Mouse (Mus musculus) intestine, embryonic 15.5 days (tissue): ENCODE data around the gene Ddx19a. TPM values are rescaled to one million over a fixed set of nuclear protein-coding genes. Genes with fewer than 3 reads are reported as not detected.
"Not testable (repeated sequence)": the region's sequence is repeated elsewhere in the genome, so short reads cannot be mapped to it uniquely, and the experiment has no call there.

Experiments
- ATAC-seq: fragments of 200-750 bp; cut with Nextera tagmentation; 2 replicates; pipeline ENCODE4 v1.8.0; 2017; ENCODE audit warnings: moderate TSS enrichment, moderate library complexity
- H3K27ac ChIP-seq: fragments of 300-500 bp; sonication (generic); 2 replicates; pipeline ENCODE4 v1.5.1; 2015; ENCODE audit warnings: mild to moderate bottlenecking, inconsistent platforms
- H3K27me3 ChIP-seq: fragments of 300-500 bp; sonication (generic); replicated peaks from 2 replicates; pipeline ENCODE4 v1.6.1; 2015; ENCODE audit warnings: inconsistent platforms
- H3K36me3 ChIP-seq: fragments of 300-500 bp; sonication (generic); 2 replicates; pipeline ENCODE4 v1.6.1; 2015; ENCODE audit warnings: inconsistent platforms
- H3K4me1 ChIP-seq: fragments of 300-500 bp; sonication (generic); replicated peaks from 2 replicates; pipeline ENCODE4 v1.6.1; 2015; ENCODE audit warnings: inconsistent platforms
- H3K4me2 ChIP-seq: fragments of 300-500 bp; sonication (generic); replicated peaks from 2 replicates; pipeline ENCODE4 v1.6.1; 2015; ENCODE audit warnings: mild to moderate bottlenecking, inconsistent platforms
- H3K4me3 ChIP-seq: fragments of 300-500 bp; sonication (generic); replicated peaks from 2 replicates; pipeline ENCODE4 v1.5.1; 2015; ENCODE audit warnings: inconsistent platforms
- H3K9ac ChIP-seq: fragments of 300-500 bp; sonication (generic); 2 replicates; pipeline ENCODE4 v1.6.1; 2015; ENCODE audit warnings: inconsistent platforms
- H3K9me3 ChIP-seq: fragments of 300-500 bp; sonication (generic); 2 replicates; pipeline ENCODE4 v1.6.1; 2016; ENCODE audit warnings: inconsistent platforms
- WGBS: fragments of 180-500 bp; shearing (Covaris S2); methylation state at CpG from one replicate; pipeline ENCODE4 v1.1.7; 2015; 5-methylcytosine and 5-hydroxymethylcytosine counted together
- polyA plus RNA-seq: library from polyadenylated mRNA; unstranded; fragments of >200 nt; fragmentation: Nextera tagmentation; extraction: Ambion mirVana; gene quantifications from 2 replicates; pipeline ENCODE4 v1.2.1, GENCODE M21; 2015

Gene Ddx19a
- polyA plus RNA-seq, 1 experiment from 2014 or later, result 15.4 TPM

DNA sequence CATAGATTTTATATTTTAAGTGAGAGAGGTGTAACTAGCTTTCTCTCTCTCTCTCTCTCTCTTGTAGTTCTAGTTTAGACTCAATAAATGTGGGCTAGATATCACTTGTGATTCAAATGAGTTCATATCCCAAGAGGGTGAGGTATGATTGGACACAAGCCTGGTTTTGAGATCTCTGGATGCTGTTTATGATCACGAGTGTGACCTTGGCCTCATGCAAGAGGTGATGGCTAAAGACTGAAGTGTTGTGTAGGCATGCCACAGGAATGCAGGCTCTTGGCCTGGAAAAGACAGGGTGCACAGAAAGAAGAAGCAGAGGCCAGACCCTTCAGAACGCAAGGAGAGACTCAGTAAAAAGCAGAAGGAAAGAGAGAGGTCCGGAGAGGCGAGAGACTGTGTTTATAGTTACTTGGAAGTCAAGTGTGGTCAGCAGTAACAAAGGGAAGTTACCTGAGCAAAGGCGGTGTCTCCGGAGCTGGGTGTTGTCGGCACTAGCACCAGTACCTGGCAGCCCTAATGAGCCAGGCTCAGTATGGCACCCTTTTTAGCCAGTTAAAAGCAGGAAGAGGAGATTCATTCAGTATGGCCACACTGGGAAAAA, 53.2 kb downstream of the Ddx19a start:
- Histone ChIP-seq H3K9me3 (no peaks in the 10 kb centered on the region), H3K4me1 (no peaks in the 10 kb centered on the region), H3K36me3 (no peaks in the 10 kb centered on the region), H3K27ac (no peak overlapping the region), H3K27me3 (no peaks in the 10 kb centered on the region), H3K4me3 (no peak overlapping the region), H3K4me2 (no peak overlapping the region), H3K9ac (no peak overlapping the region)
- 76% methylated on average over 7 of the region's 7 CpGs for WGBS
- no peak for ATAC-seq

DNA sequence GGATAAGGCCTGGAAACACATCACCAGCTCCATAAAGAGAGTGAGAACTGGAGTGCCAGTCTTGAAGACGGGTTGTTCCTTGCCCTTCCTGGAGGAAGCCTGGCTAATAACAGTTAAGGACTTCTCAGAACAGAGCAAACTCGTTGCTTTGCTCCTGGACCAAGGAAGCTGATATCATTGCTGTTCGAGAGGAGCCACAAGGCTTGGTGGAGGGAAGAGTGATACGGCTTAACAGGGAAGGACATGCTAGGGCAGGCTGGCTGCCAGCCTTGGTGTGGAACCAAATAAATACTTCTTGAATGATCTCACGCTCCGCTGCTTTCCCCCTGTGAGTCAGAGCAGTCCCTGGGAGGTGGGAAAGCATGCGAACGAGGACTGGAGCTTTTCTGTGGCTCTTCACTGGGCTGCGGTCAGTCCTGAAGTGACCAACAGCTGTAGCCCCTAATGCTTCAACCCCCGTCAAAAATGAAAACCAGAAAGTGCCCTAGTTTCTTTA, 56.1 kb downstream of the Ddx19a start:
- no peak overlapping the region for H3K4me2 ChIP-seq
- no peaks in the 10 kb centered on the region for H3K27me3 ChIP-seq
- 0 out of 2 replicates have a peak overlapping the region, but pooled peaks have one; percentile 3 for H3K27ac ChIP-seq
- H3K4me3 ChIP-seq, result no peak overlapping the region
- no peaks in the 10 kb centered on the region for H3K4me1 ChIP-seq
- ATAC-seq, result peak; percentile 63; the same call in 1 of the 2 replicates
- WGBS, result 51% methylated on average over 10 of the region's 10 CpGs
- H3K36me3 ChIP-seq, result no peaks in the 10 kb centered on the region
- no peaks in the 10 kb centered on the region for H3K9me3 ChIP-seq
- H3K9ac ChIP-seq, result no peak overlapping the region

DNA sequence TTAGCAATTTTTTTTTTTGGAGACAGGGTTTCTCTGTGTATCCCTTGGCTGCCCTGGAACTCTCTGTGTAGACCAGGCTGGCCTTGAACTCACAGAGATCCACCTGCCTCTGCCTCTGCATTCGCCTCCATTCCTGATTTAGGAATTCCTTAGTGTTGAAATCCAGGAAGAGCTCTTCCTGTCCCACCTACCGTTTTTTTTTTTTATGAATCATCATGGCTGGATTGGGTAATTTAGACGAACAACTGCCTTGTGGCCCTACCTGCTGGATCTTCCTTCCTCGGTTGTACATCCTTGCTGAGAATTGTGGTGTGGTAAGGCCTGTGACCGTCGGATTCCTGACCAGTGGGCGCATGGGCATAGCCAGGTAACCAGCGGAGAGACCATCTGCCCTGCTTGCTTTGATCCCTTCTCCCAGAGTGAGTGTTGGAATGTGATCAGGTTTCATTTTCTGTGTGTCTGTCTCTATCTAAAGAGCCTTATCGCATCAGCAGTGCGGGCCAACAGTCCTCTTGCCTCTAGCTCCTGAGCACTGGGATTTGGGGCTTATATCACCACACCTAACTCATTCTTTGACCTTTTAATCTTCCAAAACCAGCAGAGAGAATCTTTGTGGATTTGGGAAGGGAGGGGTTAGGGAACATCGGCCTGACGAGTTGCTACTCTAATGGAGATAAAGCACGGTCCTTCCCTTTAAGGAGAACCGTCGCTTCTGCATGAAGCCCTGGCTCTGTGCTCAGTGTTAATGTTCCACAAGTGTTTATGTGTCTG, 56.7 kb downstream of the Ddx19a start:
- no peak overlapping the region for H3K4me3 ChIP-seq
- H3K9ac ChIP-seq, result no peak overlapping the region
- H3K4me1 ChIP-seq, result no peaks in the 10 kb centered on the region
- 0 out of 2 replicates have a peak overlapping the region, but pooled peaks have one; percentile 3 for H3K27ac ChIP-seq
- H3K4me2 ChIP-seq, result no peak overlapping the region
- no peak for ATAC-seq
- H3K9me3 ChIP-seq, result no peaks in the 10 kb centered on the region
- H3K27me3 ChIP-seq, result no peaks in the 10 kb centered on the region
- H3K36me3 ChIP-seq, result no peaks in the 10 kb centered on the region
- 80% methylated on average over 15 of the region's 15 CpGs for WGBS

DNA sequence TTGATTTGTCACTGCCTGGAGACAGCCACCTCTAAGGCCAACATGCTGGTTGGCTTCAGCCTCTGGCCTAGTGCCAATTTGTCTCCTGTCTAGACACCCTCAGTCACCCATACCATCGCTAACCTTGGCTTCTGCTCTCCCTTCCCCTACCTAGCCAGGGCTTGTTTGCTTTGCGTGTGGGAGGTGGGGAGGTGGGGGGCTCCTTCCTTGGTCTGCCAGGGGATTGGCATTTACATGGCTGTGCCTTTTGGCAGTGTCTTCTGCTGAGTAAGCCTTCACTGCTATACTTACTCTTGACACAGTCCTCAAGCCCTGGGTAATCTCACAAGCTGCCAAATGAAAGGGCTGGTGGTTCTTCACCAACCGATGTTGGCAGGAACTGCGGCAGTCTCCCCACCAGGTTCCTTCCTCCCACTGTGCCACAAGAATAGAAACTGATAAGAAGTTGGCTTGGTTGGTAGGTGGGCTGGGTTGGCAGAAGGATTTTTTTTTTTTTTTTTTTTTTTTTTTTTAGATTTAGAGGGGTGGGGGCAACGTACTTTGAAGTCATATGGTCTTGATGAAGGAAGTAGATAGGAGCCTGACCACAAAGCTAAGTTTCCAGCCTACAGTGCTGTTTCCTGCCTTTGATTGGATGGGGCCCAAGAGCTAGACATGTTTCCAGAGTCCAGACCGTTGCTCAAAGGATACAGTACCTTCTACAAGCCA, 58.6 kb downstream of the Ddx19a start:
- no peaks in the 10 kb centered on the region for H3K4me1 ChIP-seq
- H3K9ac ChIP-seq, result no peak overlapping the region
- ATAC-seq, result no peak
- no peak overlapping the region for H3K4me3 ChIP-seq
- WGBS, result 64% methylated on average over 6 of the region's 6 CpGs
- no peaks in the 10 kb centered on the region for H3K36me3 ChIP-seq
- no peak overlapping the region for H3K4me2 ChIP-seq
- no peaks in the 10 kb centered on the region for H3K9me3 ChIP-seq
- no peaks in the 10 kb centered on the region for H3K27me3 ChIP-seq
- no peak overlapping the region for H3K27ac ChIP-seq

DNA sequence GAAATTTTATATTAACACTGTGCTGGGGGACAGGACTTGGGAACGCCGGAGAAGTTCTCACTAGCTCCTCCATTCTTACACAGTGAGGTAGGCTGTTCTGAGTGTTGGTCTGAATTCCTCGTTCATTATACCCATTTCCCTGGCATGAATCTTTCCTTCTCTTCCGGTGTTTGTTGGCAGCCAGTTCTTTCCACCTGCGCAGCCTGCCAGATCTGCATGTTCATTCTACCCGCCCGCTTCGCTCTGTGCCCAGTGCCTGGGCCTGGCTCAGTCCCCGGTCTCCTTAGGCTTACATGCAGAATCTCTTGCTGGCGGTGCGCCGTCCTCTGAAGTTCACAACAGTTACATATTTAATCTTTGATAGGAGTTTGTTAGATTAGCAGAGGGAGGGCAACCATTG, 61.4 kb downstream of the Ddx19a start:
- H3K4me2 ChIP-seq, result no peak overlapping the region
- no peaks in the 10 kb centered on the region for H3K36me3 ChIP-seq
- H3K27me3 ChIP-seq, result no peaks in the 10 kb centered on the region
- H3K4me3 ChIP-seq, result no peak overlapping the region
- no peaks in the 10 kb centered on the region for H3K4me1 ChIP-seq
- no peak overlapping the region for H3K27ac ChIP-seq
- no peak for ATAC-seq
- WGBS, result 90% methylated on average over 12 of the region's 12 CpGs
- H3K9me3 ChIP-seq, result no peaks in the 10 kb centered on the region
- no peak overlapping the region for H3K9ac ChIP-seq

DNA sequence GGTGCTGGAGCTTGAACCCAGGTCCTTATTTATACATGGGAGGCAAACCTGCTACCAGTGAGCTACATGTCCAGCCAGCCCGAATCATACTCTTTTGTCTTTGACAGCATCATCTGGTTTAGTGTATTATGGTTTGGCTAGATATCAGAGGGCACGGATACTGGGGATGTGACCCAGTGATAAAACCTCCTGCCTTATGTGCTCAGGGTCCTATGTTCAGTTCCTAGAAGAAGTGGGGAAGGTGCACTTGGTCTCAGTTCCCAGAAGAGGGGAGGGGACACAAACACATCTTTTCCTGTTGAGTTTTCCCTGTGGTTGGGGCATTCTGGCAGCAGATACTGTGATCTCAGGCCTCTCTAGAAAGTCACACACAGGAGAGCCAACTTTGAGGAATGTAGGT, 64.3 kb downstream of the Ddx19a start:
- Histone ChIP-seq H3K36me3 (no peaks in the 10 kb centered on the region), H3K4me2 (no peak overlapping the region), H3K4me1 (no peaks in the 10 kb centered on the region), H3K27me3 (no peaks in the 10 kb centered on the region), H3K4me3 (no peak overlapping the region), H3K9ac (no peak overlapping the region), H3K9me3 (no peaks in the 10 kb centered on the region), H3K27ac (no peak overlapping the region)
- WGBS, result 85% methylated on average over 2 of the region's 2 CpGs
- no peak for ATAC-seq

DNA sequence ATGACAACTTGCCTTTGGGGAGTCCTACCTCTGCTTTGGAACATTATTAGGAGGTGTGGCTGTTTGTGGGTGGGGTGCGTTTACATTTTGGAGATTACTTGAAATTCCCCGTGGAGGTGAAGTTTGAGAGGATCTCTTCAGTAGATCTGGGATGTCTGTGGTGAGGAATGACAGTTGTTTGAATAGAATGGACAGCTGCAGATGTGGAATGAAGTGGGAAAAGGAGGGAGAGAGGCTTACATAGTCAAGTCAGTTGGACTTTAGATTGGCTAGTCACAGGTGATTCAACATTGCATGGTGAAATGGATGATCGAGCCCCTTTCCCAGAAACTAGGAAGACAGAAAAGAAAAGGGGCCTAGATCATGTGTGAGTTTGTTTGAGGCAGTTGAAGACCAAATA, 65.2 kb downstream of the Ddx19a start:
- Histone ChIP-seq H3K4me1 (no peaks in the 10 kb centered on the region), H3K27ac (no peak overlapping the region), H3K4me3 (no peak overlapping the region), H3K27me3 (no peaks in the 10 kb centered on the region), H3K36me3 (no peaks in the 10 kb centered on the region), H3K4me2 (no peak overlapping the region), H3K9me3 (no peaks in the 10 kb centered on the region), H3K9ac (no peak overlapping the region)
- ATAC-seq, result no peak
- WGBS, result 73% methylated on average over 3 of the region's 3 CpGs

DNA sequence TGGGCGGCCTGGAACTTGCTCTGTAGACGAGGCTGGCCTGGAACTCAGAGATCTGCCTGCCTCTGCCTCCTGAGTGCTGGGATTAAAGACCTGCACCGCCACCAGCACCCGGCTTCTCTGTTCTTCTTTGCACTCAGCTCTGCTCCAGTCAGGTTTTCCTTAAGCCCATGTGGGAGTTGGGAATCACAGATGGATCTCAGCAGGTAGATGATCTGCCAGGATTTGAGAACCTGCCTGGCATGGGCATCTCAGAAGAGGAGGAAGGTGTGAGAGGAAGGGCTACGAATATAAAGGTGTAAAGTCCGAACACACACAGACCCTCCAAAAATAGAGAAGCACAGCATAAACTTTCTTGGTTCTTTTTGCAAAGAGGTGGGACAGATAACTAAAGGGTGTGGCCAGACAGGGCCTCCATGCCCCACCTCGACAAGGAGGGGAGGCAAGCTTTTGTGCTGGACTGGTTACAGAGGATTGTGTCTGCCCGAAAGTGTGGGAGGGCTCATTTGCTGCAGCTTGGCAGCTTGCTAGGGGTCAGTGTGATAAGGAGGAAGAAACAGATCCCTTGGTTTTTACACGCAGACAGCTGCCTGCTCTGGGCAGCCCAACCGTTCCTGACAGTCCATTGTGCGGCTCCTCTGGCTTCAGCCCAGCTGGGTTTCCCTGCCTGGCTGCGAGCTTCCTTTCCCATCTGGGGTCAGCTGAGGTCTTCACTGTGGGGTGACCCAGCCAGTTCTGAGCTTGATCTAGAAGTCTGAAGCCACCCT, 66.2 kb downstream of the Ddx19a start:
- Histone ChIP-seq H3K4me3 (no peak overlapping the region), H3K27me3 (no peaks in the 10 kb centered on the region), H3K27ac (no peak overlapping the region), H3K9me3 (no peaks in the 10 kb centered on the region), H3K4me1 (0 out of 2 replicates have a peak, but pooled peaks cover 3% of the 10 kb centered on the region), H3K9ac (no peak overlapping the region), H3K4me2 (no peak overlapping the region), H3K36me3 (no peaks in the 10 kb centered on the region)
- 61% methylated on average over 12 of the region's 12 CpGs for WGBS
- peak; percentile 50; the same call in 1 of the 2 replicates for ATAC-seq

DNA sequence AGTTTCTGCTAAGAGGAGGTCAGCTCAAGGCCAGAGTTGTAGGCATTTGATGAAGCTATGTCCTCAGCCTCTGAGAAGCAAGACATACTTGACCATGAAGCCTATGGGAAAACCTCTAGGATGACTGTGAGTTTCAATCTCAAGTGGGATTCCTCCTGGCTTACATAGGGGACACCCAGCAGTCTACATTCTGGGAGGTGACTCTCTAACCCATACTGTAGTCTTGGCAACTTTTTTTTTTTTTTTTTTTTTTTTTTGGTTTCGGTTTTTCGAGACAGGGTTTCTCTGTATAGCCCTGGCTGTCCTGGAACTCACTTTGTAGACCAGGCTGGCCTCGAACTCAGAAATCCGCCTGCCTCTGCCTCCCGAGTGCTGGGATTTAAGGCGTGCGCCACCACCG, 67.9 kb downstream of the Ddx19a start:
- ATAC-seq, H3K9ac ChIP-seq, H3K27ac ChIP-seq, H3K36me3 ChIP-seq, H3K4me3 ChIP-seq, H3K4me2 ChIP-seq, H3K9me3 ChIP-seq, H3K4me1 ChIP-seq, H3K27me3 ChIP-seq: not testable (repeated sequence)
- 94% methylated on average over 8 of the region's 8 CpGs for WGBS

DNA sequence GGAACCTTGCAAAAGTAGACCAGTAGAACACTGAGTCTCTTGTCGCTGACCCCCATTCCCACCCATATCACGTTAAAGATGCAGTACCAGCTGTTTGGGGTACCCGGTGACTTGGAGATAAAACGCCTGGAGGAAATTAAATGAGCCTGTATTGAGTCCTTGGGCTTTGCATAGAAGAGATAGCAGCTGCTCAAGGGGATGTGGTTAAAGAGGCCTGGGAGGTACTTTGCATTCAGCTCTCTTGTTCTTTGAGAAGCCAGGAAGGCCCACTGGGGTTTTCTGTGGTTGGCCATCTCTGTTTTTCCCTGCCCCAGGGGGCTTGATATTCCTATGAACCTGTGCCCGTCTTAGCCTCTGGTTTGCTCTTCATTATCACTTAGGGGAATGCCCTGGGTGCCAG, 68.5 kb downstream of the Ddx19a start:
- Histone ChIP-seq H3K9ac (no peak overlapping the region), H3K4me3 (no peak overlapping the region), H3K9me3 (no peaks in the 10 kb centered on the region), H3K27me3 (no peaks in the 10 kb centered on the region), H3K4me1 (0 out of 2 replicates have a peak, but pooled peaks cover 3% of the 10 kb centered on the region), H3K36me3 (no peaks in the 10 kb centered on the region), H3K4me2 (no peak overlapping the region), H3K27ac (no peak overlapping the region)
- ATAC-seq, result peak; percentile 47; the same call in 1 of the 2 replicates
- 66% methylated on average over 5 of the region's 5 CpGs for WGBS

DNA sequence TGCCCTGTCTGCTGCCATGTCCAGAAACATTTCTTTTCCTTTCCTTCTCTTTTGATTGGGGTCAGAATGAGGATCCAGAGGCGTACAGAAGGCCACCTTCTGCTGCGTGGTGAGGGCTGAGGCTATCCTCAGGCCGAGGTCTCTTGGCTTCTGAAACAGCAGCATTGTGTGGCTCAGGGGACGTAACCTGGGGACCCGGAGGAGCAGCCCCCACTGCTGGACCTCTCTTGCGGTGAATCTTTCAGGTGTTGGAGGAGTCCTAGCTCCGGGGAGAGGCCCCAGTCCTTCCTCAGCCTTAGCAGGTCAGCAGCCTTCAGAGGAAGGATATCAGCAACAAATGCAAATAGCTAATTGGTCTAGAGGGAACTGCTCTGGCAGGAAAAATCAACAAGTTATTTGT, 69.2 kb downstream of the Ddx19a start:
- no peak overlapping the region for H3K27ac ChIP-seq
- no peak for ATAC-seq
- H3K4me3 ChIP-seq, result no peak overlapping the region
- H3K4me1 ChIP-seq, result 0 out of 2 replicates have a peak, but pooled peaks cover 3% of the 10 kb centered on the region
- no peaks in the 10 kb centered on the region for H3K27me3 ChIP-seq
- no peaks in the 10 kb centered on the region for H3K9me3 ChIP-seq
- no peaks in the 10 kb centered on the region for H3K36me3 ChIP-seq
- WGBS, result 78% methylated on average over 7 of the region's 7 CpGs
- H3K9ac ChIP-seq, result no peak overlapping the region
- H3K4me2 ChIP-seq, result no peak overlapping the region

DNA sequence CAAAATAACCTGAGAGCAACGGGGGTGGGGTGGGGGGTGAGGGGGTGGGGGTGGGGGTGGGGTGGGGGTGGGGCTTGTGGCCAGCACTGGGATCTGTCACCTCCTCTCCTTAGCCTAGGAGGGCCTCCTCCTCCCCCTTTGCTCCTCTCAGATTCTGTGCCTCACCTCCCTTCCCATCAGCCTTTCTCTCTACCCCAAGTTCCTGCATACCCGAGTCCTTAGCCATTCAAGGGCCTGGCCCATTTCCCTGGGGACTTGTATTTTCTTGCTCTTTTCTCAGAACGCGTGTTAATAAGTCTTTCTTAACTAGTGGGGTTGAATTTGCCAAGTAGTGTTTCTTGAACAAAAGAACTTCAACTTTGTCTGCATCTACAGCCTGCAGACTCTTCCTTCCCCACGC, 70.9 kb downstream of the Ddx19a start:
- H3K27ac ChIP-seq, result no peak overlapping the region
- H3K4me2 ChIP-seq, result no peak overlapping the region
- H3K9ac ChIP-seq, result no peak overlapping the region
- no peaks in the 10 kb centered on the region for H3K36me3 ChIP-seq
- no peaks in the 10 kb centered on the region for H3K9me3 ChIP-seq
- no peak overlapping the region for H3K4me3 ChIP-seq
- WGBS, result 44% methylated on average over 5 of the region's 5 CpGs
- no peaks in the 10 kb centered on the region for H3K27me3 ChIP-seq
- no peak for ATAC-seq
- H3K4me1 ChIP-seq, result peaks cover 7% of the 10 kb centered on the region; the same call in 1 of the 2 replicates
